ENCODE assay signal across 8 mouse cellular contexts in genomic region chr2:168842261-168842740, GRCm38 (mm10).
DNase-seq lines count a peak whose midpoint lies in the region; ATAC-seq and TF ChIP-seq lines count a peak whose summit lies in the region.

No protein-coding gene starts in this region.

- H3K4me2 ChIP-seq in intestine, embryonic 16.5 days (ENCODE audit: low read depth, low read length), result peak overlapping the region; percentile 37; the same call in 1 of the 2 replicates
- peak overlapping the region; percentile 34 for H3K4me2 ChIP-seq in neural tube, embryonic 11.5 days (ENCODE audit: low read depth)

- intact Hi-C loops in left cerebral cortex, postnatal 25 days (cut with DNase I), result loop anchor here (5.0 kb wide), 1 partner anchor 75 kb away; the partner anchor contains the start of gene Sall4

- TF ChIP-seq CTCF in kidney, adult 2 months (conservative IDR thresholded peaks at IDR 0.05; ENCODE audit: insufficient read depth, insufficient read length, low read depth, low read length), result 0 out of 2 replicates have a peak, but pooled peaks have one; percentile 11

- no peak overlapping the region for H3K4me3 ChIP-seq in kidney, adult 2 months (ENCODE audit: insufficient read depth, low read depth, low read length)
- peak overlapping the region; percentile 20 for H3K4me3 ChIP-seq in intestine, embryonic 16.5 days (ENCODE audit: low read length)
- no peak overlapping the region for H3K4me3 ChIP-seq in neural tube, embryonic 11.5 days (ENCODE audit: low read depth, low read length)

- no peak overlapping the region for H3K27ac ChIP-seq in kidney, adult 2 months (ENCODE audit: insufficient read depth, low read depth, low read length)
- no peak overlapping the region for H3K27ac ChIP-seq in intestine, embryonic 16.5 days (ENCODE audit: low read length)
- no peak overlapping the region for H3K27ac ChIP-seq in neural tube, embryonic 11.5 days (ENCODE audit: low read depth, low read length)

- no peak for TF ChIP-seq POLR2A in kidney, adult 2 months (IDR thresholded peaks at IDR 0.05; ENCODE audit: low read depth, low read length)

- no peak overlapping the region for H3K9ac ChIP-seq in intestine, embryonic 16.5 days (ENCODE audit: low read depth, low read length)
- H3K9ac ChIP-seq in neural tube, embryonic 11.5 days (ENCODE audit: low read length), result no peak overlapping the region

- H3K36me3 ChIP-seq in kidney, adult 2 months (ENCODE audit: control insufficient read depth, insufficient read depth, low read length), result no peaks in the 10 kb centered on the region
- no peaks in the 10 kb centered on the region for H3K36me3 ChIP-seq in intestine, embryonic 16.5 days (ENCODE audit: control insufficient read depth, insufficient read depth, low read length)
- no peaks in the 10 kb centered on the region for H3K36me3 ChIP-seq in neural tube, embryonic 11.5 days (ENCODE audit: control insufficient read depth, insufficient read depth, low read length)

- no peaks in the 10 kb centered on the region for H3K9me3 ChIP-seq in intestine, embryonic 16.5 days (ENCODE audit: control insufficient read depth, low read length)
- no peaks in the 10 kb centered on the region for H3K9me3 ChIP-seq in neural tube, embryonic 11.5 days (ENCODE audit: control insufficient read depth, low read length)

- no peaks in the 10 kb centered on the region for H3K4me1 ChIP-seq in kidney, adult 2 months (ENCODE audit: control insufficient read depth, insufficient read depth, low read length)
- peaks cover 12% of the 10 kb centered on the region for H3K4me1 ChIP-seq in intestine, embryonic 16.5 days (ENCODE audit: control insufficient read depth, insufficient read depth, low read length)
- peaks cover 18% of the 10 kb centered on the region for H3K4me1 ChIP-seq in neural tube, embryonic 11.5 days (ENCODE audit: control insufficient read depth, insufficient read depth, low read length)

- peaks cover 8% of the 10 kb centered on the region for H3K27me3 ChIP-seq in kidney, adult 2 months (replicated peaks; ENCODE audit: control insufficient read depth, insufficient read depth, low read length)
- peaks cover 17% of the 10 kb centered on the region for H3K27me3 ChIP-seq in intestine, embryonic 16.5 days (replicated peaks; ENCODE audit: control insufficient read depth, insufficient read depth, low read length)
- peaks cover 3% of the 10 kb centered on the region; the same call in 1 of the 2 replicates for H3K27me3 ChIP-seq in neural tube, embryonic 11.5 days (ENCODE audit: control insufficient read depth, insufficient read depth, low read length)

- no peak for DNase-seq in kidney, adult 2 months
- no peak for DNase-seq in kidney, adult 9 months
- peak; percentile 72 for DNase-seq in embryo, embryonic 11 days
- peak; percentile 32 for DNase-seq in neural tube, embryonic 11.5 days (ENCODE audit: low spot score)
- no peak for DNase-seq in adipocyte (ENCODE audit: low spot score)
- DNase-seq in left cerebral cortex, postnatal 25 days (ENCODE audit: low spot score in 2 of 2), result no peak
- DNase-seq in spleen, postnatal 14 days (ENCODE audit: low spot score in 2 of 2), result no peak

- ATAC-seq in intestine, embryonic 16.5 days, result no peak
- 0 out of 2 replicates have a peak, but pooled peaks have one; percentile 14 for ATAC-seq in neural tube, embryonic 11.5 days (ENCODE audit: insufficient read depth, low FRiP score, low TSS enrichment)

- WGBS in kidney, adult 2 months, result 16% methylated on average over 15 of the region's 15 CpGs
- 11% methylated on average over 15 of the region's 15 CpGs for WGBS in intestine, embryonic 16.5 days
- WGBS in neural tube, embryonic 11.5 days, result 16% methylated on average over 15 of the region's 15 CpGs

Comparison
In these comparisons a context has a peak if more than half of its experiments do, and no peak if none do; other contexts are left out.
1. DNase-seq: peak in embryo, embryonic 11 days (single experiment) and neural tube, embryonic 11.5 days (single experiment); none in kidney, adult 2 months (single experiment), kidney, adult 9 months (single experiment), adipocyte (single experiment), left cerebral cortex, postnatal 25 days (0 of 2) and spleen, postnatal 14 days (0 of 2).